Mouse (Mus musculus): ENCODE measurements at regions not wholly inside any gene's neighbourhood (a gene's known extent, or its start where the extent isn't known, plus 50 kb on each side); places are given as distances from the start of the nearest gene placed in this dataset.

- TF ChIP-seq EP300 (IDR thresholded peaks at IDR 0.05; ENCODE audit: low read length), result no peak
- no peak for TF ChIP-seq E2F4 (IDR thresholded peaks at IDR 0.05; ENCODE audit: insufficient replicate concordance, low read depth, low read length)
- TF ChIP-seq CTCF (conservative IDR thresholded peaks at IDR 0.05 in 1 of 2, IDR thresholded peaks at IDR 0.05 in 1 of 2; ENCODE audit: low read depth in 2 of 2, low read length in 2 of 2), result no peak
- TF ChIP-seq POLR2A (IDR thresholded peaks at IDR 0.05; ENCODE audit: low read depth, low read length), result no peak
- TF ChIP-seq BHLHE40 (IDR thresholded peaks at IDR 0.05; ENCODE audit: low read depth, low read length), result no peak
- no peak for TF ChIP-seq MEF2A (IDR thresholded peaks at IDR 0.05; ENCODE audit: borderline replicate concordance, low read depth, low read length)
- no peak for TF ChIP-seq ELF1 (IDR thresholded peaks at IDR 0.05; ENCODE audit: low read depth, low read length)
- TF ChIP-seq ZNF384 (IDR thresholded peaks at IDR 0.05; ENCODE audit: low read depth, low read length), result no peak
Measured at GRCm38 (mm10) chr3:66687126-66687525, 294.1 kb upstream of the Rsrc1 start.
